Mouse (Mus musculus) urinary bladder, adult 18-20 months (tissue): ENCODE results near the gene Tle6.

ENCODE experiments used
- DNase-seq, 2 experiments: peaks; one replicate each; pipeline ENCODE4 v3.0.0; 2022; ENCODE audit warnings: low spot score in 2 of 2, mixed read lengths in 2 of 2

Tle6 gene

DNA sequence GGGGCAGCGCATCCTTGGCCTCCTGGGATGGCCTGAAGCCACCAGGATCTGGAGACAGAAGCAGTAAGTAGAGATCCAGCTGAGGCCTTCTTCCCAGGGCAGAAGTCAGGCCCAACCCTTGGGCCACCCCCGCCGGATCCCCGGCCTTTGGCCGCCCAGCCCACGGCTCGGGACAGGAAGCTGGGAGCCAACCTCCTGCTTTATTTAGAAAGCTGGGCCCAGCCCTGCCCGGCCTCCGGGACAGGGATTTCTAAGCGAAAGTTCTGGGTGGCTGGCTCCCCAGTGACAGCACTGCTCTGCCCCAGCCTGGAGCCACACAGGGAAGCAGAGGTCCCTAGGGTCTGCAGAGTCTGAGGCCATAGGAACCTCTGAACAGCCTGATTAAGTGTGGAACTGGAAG, 59.1 kb downstream of the Tle6 start:
- DNase-seq, result peak in 1 of 2 experiments; percentile 38

GRCm38 (mm10) chr10:81541363-81541762, 59.5 kb downstream of the Tle6 start:
- DNase-seq, result no peak
